Mouse (Mus musculus) skeletal muscle tissue, adult 2 months (tissue): Measurements from ENCODE around the gene Wnt6.

Experiments used
- DNase-seq: peaks from one replicate; pipeline ENCODE4 v3.0.0-alpha.2; 2012; ENCODE audit warnings: low read depth, low spot score

The Wnt6 gene

DNA sequence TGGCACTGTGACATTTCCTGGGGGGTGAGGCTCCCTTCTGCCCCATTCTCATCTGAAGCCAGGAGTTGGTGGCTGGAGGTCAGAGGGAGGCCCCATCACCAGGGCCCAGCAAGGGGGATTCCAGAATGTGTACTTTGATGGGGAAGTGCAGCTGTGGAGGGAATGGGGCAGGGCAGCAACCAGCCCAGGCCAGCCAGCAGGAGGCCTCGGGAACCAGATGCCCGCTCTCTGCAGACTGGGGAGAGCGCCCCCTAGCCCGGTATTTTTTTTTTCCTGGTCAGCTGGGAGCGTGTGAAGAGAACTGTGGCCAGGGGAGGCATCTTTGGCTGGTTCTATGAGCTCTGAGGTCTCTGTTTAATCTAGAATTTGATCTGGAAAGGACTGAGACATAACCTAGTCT lies 4.1 kb downstream of the Wnt6 start:
- DNase-seq, result no peak

DNA sequence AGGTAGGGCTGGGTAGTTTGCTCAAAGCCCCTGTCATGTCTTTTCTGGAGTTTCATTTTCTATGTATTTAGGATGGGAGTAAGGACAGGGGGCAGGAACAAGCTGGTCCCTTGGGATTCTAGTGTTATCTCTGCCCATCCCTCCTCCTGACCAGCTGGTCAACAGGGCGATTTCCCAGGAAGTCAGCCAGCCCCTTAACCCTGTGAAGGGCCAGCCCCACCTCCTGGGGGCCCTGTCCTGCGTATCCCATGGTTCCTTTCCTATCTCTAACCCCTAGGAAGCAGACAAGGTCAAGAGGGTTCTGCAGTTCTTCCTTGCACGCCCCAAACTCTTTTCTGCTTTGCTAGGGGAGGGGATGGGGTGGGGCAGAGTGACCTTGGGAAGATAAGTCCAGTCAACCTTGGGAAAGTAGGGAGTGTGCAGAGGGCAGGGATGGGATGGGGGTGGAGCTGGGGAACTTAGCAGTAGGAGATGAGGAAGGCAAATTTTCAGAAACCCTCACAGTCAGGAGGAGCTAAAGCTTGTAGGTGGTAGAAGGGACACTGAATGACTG lies 7.3 kb downstream of the Wnt6 start:
- DNase-seq, result no peak

DNA sequence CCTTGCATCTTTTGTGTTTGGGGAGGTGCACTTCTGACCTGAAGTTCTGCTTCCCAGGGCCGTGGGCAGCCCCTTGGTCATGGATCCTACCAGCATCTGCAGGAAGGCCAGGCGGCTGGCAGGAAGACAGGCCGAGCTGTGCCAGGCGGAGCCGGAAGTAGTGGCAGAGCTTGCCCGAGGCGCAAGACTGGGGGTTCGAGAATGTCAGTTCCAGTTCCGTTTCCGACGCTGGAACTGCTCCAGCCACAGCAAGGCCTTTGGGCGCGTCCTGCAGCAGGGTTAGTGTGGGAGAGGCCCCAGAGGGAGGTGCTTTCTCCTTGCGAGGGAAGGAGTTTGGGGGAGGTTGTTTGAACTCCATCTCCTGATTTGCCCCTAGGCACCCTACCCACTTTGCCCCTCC lies 10.4 kb downstream of the Wnt6 start:
- DNase-seq, result no peak

DNA sequence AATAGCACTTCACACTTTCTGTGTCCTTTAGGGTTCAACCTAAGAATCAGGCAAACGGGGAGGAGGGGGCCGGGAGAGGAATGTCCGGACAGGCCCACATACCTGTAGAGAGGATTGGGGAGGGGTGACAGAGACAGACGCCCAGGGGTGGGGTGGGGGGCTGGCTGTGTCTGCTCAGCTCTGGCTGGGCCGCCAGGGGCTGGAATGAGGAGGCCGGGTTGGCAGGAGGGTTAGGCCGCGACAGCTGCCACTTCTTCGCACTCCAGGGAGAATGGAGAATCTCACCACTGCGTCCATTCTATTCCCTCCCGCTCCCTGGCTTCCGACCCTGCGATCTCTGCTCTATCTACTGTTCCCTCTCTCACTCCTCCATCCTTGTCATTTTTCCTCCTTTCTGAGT lies 11.9 kb downstream of the Wnt6 start:
- no peak for DNase-seq

DNA sequence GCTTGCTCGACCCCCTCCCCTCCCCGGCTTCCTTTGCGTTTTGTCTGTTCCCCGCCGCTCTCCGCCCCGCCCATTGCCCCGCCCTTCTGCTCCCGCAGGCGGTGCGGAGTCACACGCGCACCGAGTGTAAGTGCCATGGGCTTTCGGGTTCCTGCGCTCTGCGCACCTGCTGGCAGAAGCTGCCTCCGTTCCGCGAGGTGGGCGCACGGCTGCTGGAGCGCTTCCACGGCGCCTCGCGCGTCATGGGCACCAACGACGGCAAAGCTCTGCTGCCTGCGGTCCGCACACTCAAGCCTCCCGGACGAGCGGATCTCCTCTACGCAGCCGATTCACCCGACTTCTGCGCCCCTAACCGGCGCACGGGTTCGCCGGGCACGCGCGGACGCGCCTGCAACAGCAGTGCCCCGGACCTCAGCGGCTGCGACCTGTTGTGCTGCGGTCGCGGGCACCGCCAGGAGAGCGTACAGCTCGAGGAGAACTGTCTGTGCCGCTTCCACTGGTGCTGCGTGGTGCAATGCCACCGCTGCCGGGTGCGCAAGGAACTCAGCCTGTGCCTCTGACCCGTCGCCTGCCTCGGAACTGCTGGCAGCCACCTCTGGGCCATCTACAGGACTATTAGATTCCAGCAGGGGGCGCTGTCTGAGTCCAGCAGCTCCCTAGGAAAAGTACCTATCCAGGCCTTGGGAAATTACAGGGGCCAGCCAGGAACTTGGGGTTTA lies 12.5 kb downstream of the Wnt6 start:
- peak; percentile 40 for DNase-seq

DNA sequence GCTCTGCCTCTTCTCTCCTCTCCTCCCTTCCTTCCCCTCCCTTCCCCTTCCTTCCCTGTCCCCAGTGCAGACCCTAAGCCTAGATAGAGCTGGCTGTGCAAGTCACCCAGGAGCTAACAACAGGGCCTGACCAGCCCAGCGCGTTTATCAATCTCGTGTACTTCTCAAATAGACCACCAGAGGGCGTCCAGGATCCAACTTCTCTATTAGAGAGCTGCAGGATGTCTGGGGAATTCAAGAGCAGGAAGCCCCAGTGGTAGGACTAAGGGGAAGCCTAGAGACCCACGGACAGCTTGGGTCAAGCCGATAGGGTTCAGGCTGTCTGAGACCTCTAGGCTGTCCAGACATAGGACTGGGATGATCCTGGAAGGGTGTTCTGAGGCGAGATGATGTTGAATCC lies 16.2 kb downstream of the Wnt6 start:
- peak; percentile 52 for DNase-seq

DNA sequence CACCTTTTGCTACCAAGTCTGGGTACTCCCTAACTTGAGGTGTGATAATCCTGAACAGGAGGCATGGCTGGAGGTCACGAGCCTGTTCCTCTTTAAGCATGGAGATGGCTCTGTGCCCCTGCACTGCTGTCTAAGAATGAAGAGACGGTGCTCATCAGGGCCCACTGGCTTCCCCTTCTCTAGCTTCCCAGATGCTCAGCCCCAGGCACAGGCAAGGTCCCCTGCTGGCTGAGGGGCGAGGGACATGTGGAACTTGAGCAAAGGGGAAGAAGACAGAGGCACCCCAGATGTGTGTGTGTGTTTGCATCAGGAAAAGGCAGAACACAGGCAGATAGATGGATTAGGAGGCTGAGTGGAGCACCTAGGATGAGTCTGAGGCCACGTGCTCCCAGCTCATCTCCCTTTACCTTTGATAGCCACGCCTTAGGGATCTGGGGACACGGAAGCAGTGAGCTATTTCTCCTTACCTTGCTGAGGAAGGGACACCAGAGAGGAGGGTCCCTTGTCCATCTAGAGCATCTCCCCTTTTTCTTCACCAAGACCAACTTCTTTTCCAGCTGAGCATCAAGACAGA lies 17.0 kb downstream of the Wnt6 start:
- no peak for DNase-seq

DNA sequence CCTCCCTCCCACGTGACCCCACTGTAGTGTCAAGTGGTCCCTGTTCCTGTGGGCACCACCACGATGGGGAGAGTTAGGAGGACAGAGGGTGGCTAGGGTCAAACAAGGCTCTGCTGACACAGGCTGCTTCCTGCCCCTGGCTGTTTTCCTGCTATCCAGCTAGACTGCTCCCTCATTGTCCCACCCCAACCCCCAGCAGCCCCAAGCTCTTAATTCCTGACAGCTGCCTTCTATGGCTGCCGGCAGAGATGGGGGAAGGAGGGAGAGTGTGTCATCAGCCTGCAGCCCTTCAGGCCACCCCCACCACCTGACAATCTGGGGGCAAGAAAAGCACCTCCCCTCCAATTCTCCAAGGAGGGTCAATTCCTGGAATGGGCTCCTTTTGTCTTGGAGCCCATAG lies 18.4 kb downstream of the Wnt6 start:
- no peak for DNase-seq

DNA sequence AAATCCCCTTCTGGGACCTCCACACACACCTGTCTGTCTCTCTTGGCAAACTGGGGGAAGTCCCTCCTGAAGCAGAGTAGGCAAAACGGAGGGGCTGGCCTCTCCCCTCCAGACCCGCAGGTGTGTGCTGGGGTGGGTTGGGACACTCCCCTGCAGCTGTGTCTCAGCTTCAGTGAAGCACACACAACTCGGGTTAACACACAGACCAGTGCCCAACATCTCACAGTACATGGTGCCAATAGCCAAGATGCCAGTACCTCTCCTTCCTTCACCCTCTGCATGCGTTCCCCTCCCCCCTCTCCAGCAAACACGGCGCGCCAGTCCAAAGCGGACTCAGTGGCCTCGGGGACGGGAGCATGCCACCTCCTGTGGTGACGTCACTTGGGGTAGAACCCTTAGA lies 19.6 kb downstream of the Wnt6 start, which contains the start of gene Wnt10a:
Gene Wnt10a, plus strand, starts transcription at position 268 of the 400 bp plus-strand sequence.
- no peak for DNase-seq

DNA sequence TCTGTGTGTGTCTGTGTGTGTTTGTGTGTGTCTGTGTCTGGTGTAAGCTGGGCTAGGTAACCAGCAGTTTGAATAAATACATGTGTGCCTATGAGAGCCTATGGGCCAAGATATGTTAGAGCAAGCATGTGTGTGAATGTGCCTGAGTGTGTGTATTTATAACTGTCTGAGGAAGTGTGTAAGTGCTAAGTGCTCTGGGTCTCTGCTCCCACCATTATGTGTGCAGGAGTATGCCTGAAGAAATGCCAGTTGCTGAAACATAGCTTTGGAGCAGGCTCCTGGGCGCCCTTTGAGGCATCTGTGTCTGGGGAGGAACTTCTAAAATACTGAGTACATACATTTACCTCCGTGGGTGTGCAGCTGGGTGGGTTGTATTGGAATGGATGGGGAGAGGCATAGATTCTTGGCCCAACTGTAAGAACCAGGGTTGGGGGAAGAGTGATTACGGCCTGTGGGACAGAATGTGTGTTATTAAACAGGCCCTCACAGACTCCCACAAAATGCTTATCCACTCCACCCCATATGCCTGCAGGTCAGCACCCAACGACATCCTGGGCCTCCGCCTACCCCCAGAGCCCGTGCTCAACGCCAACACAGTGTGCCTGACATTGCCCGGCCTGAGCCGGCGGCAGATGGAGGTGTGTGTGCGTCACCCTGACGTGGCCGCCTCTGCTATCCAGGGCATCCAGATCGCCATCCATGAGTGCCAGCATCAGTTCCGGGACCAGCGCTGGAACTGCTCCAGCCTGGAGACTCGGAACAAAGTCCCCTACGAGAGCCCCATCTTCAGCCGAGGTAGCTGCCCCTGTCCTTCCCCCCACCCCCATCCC lies 21.4 kb downstream of the Wnt6 start:
- DNase-seq, result no peak

DNA sequence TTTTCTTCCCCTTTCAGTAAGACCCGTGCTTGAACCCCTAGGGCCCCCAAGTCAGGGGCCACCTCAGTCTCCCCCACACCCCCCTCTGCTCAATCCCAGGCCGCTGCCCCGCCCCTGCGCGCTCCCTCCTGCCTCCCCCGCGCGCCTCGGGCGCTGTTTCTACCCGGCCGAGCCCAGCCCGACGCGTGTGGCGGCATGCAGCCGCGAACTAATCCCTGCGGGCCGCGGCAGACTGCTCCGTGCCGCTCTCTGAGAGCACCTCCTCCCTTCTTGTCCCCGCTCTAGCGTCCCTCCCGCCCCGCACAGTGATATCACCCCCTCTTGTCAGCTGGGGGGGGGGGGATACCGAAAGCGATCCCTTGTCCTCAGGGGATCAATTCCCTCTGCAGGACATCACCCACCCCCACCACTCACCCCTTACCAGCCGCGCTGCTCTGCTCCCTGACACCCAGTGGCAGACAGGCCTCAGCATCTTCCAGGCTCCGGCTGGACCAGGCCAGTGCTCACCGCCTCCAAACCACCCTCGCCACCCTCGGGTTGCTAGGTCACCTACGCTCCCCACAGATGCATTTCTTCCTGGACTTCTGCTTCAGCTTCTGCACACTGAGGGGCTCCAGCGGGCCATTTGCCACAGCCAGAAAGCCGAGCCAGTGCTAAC lies 22.9 kb downstream of the Wnt6 start:
- no peak for DNase-seq

DNA sequence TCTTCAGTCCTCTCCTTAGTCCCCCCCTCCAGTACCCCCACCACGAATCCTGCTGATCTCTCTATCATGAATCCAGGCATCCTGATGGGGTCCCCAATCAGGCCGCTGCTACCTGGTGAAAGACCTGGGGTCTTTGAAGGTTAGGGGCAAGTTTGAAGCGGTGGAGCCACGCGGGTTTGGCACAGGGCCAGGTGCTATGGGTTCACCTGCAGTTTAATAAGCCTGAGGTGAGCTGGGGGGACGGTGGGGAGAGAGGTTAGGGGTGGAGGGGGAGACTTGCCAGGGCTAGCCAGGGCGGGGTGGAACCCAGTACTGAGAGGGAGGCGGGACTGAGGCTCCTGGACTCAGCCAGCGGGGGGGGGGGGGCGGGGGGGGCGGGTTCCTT lies 23.4 kb downstream of the Wnt6 start:
- DNase-seq, result no peak

DNA sequence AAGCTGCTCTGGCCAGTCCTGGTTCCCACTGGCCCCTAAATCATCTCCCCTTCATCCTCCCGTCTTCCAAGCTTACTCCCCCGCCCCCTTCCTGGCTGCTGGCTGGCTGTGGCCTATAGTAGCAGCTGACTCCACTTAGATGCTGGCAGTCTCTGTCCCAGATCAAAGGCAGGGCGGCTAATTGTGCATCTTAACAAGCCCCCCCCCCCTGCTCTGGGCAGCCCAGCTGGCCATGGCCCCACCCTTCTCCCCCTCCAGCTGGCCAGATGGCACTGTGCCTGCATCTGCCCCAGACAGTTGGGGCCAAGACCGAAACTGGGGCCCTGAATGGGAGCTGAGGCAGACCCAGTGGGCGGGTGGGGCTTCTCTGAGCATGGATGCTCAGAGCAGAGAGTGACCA lies 25.8 kb downstream of the Wnt6 start:
- no peak for DNase-seq

DNA sequence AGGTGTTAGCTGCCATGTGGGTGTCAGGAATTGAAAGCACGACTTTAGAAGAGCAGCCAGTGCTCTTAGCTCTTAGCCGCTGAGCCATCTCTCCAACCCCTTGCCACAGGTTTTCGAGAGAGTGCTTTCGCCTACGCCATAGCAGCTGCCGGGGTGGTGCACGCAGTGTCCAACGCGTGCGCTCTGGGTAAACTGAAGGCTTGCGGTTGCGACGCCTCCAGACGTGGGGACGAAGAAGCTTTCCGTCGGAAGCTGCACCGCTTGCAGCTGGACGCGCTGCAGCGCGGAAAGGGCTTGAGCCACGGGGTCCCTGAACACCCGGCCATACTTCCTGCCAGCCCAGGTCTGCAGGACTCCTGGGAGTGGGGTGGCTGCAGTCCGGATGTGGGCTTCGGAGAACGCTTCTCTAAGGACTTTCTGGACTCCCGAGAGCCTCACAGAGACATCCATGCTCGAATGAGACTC lies 28.8 kb downstream of the Wnt6 start:
- no peak for DNase-seq

DNA sequence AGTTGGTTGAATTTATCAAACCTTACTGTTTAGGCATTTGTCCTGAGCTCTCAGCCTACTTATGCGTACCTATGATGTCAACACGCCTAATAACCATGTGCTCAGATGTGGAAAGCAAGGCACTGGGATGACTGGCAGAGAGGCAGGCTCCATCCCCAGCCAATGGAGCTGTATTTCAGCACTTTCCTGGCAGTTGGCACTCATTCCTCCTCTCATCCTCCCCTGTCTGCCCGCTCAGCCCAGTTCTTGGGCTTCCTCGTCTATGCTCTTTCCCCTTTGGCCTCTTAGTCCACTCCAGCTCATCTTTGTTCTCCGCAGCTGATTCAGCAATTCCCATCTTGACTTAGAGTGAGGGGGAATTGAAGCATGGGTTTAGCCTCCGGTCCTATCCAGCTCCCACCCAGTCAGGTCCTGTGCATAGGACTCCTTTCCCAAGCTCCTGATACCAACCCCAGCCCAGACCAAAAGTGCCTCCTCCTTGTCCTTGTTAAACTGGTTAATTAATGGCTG lies 30.0 kb downstream of the Wnt6 start:
- DNase-seq, result no peak

DNA sequence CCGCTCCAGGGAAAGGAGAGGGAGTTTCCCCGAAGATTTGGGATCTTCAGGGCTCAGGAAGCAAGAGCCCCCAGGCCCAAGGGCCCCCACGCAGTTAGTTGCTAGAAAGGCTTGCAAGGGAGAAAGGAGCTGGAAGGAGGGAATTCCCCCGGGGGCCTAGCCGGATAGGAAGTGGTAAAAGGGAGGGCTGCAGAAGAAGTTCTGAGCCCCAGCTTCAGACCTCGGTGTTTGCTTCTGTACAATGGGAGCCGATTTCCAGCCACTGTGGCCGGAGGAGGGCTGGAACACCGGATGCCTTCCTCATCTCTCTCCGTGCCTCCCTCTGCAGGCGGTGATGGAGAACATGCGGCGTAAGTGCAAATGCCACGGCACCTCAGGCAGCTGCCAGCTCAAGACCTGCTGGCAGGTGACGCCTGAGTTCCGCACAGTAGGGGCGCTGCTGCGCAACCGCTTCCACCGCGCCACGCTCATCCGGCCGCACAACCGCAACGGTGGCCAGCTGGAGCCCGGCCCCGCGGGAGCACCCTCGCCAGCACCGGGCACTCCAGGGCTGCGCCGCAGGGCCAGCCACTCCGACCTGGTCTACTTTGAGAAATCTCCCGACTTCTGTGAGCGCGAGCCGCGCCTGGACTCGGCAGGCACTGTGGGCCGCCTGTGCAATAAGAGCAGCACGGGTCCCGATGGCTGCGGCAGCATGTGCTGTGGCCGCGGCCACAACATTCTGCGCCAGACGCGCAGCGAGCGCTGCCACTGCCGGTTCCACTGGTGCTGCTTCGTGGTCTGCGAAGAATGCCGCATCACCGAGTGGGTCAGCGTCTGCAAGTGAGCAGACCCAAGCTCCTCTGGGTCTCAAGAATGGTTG lies 31.3 kb downstream of the Wnt6 start:
- peak; percentile 72 for DNase-seq

DNA sequence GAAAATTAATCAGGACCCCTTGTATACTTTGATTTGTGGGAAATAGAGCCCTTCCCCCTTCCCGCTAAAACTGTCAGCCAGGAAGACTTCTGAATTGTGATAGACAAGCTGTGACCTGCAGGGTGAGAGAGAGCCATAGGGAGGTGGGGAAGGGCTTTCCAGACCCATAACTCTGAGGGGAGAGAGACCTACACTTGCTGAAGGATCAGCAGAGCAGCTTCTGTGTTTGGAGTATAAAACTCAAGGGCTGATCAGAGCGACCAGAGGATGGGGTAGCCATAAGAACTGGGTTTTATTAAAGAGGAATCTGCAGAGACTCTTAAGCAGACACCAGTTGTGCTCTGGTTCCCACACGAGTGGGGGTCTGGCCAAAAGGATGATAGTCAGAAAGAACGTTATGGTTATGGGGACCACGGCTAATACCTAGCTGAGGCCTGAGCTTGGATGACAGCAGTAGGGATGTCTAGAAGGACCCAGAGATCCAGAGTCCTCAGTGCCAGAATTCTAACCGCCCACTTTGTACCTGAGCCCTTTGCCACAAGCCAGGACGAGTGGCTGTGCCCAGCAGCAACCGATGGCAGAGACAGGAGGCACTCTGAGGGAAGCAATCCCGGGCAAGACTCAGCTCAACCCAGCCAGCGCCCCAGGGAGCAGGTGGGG lies 32.6 kb downstream of the Wnt6 start:
- DNase-seq, result no peak

DNA sequence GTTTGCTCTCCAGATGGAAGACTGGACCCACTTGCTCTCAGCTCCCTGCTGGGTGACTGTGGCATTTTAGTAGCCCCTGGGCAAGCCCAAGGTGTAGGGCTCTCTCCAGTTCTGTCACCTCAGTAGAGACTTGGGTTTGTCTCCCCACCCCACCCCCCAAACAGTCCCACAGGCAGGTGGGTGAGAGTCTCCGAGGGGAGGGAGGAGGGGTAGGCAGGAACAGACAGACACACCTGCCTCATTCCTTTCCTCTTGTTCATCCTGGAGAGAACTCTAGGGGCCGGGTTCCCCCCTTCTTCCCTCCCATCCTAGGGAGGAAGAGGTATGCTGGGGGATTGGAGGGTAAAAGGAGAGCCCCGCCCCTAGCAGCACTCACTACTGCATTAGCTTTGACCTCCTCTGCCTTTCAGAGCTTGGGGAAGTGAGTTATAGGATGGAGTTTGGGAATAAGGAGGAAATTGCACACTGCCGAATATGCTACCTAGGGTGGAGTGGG lies 33.7 kb downstream of the Wnt6 start:
- no peak for DNase-seq

DNA sequence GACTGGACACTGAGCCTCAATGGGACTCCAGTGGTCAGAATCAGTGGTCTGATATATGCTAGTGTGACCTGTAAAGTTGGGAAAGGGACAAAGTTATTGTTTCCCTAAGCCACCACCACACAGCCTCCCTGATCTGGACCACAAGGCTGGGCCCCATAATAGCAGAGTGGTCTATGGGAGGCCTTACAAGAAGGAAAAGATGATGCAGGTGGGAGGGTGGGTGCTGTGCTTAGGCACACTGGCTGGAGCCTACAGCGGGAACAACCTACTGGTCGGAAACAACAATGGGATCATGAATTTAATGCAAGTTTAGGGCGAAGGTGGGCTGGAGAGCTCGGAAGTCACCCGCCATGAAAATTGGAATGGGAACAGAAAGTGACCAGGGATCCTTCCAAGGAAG lies 34.2 kb downstream of the Wnt6 start:
- no peak for DNase-seq
